Mouse (Mus musculus): ENCODE data around the gene Imp4. TPM values are rescaled to one million over a fixed set of nuclear protein-coding genes. Genes with fewer than 3 reads are reported as not detected.

The Imp4 gene
- 11.7 and 61.2 TPM in 2 replicates for polyA plus RNA-seq (2012; ENCODE audit: insufficient read depth, low replicate concordance)

DNA sequence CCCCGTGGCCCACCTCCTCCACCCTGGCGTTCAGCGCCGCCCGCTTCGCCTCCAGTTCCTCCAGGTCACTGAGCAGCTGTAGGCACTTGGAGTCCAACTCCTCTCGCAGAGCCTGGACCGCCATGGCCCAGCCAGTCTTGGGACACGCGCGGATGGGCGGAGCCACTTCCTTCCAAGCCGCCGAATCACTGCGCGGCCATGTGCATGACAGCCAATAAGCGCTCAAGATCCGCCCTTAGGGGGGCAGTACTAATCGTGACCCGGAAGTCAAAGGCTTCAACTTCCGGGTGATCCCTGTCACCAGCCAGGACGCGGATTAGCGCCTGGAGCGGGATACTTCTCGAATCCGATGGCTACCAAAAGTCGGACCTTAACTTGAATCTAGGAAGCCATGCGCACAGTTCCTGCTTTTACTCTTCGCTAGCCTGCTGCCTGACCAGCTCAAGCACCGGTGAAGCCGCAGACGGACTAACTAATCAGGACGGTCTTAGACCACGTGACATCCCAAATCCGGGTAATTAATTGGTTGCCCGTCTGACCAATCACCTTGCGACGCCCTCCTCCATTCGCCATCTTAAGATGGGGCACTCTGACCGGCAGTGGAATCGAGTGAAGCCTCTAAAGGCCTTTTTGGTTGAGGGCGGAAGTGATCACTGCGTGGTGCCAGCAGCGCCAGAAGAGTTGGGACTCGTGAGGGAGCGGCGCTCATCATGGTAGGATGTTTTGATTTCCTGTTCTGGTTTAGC, at the start of gene Imp4, which contains the start of gene Ccdc115:
TSS of gene Imp4 (plus strand) at position 637 of the 746 bp plus-strand sequence.
TSS of gene Ccdc115 (minus strand) at position 458 of the 746 bp plus-strand sequence.
- Histone ChIP-seq H3K4me1 (peaks cover 42% of the 10 kb centered on the region), H3K9me3 (no peaks in the 10 kb centered on the region), H3K4me3 (replicated peaks) (peak within 1 kb of the TSS; percentile 99), H3K36me3 (replicated peaks; ENCODE audit: low read length) (peaks cover 36% of the 10 kb centered on the region), H3K27me3 (replicated peaks) (no peaks in the 10 kb centered on the region)
- TF ChIP-seq GATA1 (IDR thresholded peaks at IDR 0.05; ENCODE audit: borderline replicate concordance, low read length) (no peak), FLI1 (IDR thresholded peaks at IDR 0.05; ENCODE audit: low read length) (no peak)

DNA sequence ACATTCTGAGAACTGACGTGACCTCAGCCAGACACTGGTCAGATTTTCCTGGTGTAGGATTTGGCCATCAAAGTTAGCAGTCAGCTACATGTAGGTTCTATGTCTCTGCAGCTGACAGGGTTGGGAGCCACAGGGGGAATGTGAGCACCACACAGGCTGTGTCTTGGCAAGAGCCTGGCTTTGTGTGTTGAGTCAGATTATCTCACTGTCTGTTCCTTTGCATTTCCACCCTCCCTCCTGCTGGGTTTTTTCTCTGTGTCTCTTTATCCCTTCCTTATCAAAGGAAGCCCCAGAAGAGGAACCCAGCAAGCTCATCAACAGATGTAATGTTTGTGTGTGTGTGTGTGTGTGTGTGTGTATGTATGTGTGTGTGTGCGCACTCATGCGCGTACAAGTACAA, 43.3 kb upstream of the Imp4 start:
- Histone ChIP-seq H3K9me3 (peaks cover 7% of the 10 kb centered on the region; the same call in 1 of the 2 replicates), H3K4me3 (replicated peaks) (no peak overlapping the region), H3K27me3 (replicated peaks) (peaks cover 2% of the 10 kb centered on the region), H3K36me3 (replicated peaks; ENCODE audit: low read length) (no peaks in the 10 kb centered on the region), H3K4me1 (no peaks in the 10 kb centered on the region)
- TF ChIP-seq FLI1 (IDR thresholded peaks at IDR 0.05; ENCODE audit: low read length) (no peak), GATA1 (IDR thresholded peaks at IDR 0.05; ENCODE audit: borderline replicate concordance, low read length) (no peak)

DNA sequence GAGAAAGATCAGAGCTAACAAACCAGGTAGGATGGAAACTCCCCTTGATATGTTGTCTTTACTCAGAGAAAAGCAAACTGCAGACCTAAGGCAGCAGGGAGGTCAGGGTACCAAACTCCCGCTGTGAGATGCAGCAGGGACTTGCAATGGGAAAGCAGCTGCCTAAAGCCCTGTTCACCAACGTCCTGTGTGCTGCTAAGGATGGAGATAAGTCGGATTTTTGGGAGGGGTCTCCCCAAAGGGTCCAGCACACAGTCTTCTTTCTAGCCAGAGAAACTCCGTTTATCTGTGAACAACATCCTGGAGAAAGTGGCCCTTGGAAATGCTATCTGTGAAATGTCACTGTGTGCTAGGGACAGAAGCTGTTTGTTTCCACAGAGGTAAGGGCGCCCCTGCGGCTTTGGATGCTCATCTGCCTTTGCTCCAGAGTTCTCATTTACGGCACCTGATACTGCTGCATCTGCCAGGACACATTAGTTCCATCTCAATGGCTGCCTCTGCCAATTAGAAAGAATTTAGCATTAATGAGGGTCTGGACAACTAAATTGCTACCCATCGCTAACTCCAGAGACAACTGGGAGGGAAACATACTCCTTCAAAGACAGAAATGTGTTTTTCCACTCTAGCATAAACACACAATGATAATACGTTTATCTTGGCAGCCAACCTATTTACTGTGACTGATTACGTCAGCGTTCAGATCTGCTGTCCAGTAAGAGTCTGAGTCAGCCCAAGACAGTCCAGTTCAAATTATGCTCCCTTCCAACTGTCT, 40.3 kb upstream of the Imp4 start:
- TF ChIP-seq GATA1 (IDR thresholded peaks at IDR 0.05; ENCODE audit: borderline replicate concordance, low read length) (no peak), FLI1 (IDR thresholded peaks at IDR 0.05; ENCODE audit: low read length) (no peak)
- Histone ChIP-seq H3K27me3 (replicated peaks) (peaks cover 2% of the 10 kb centered on the region), H3K4me3 (replicated peaks) (no peak overlapping the region), H3K4me1 (no peaks in the 10 kb centered on the region), H3K9me3 (peaks cover 7% of the 10 kb centered on the region; the same call in 1 of the 2 replicates), H3K36me3 (replicated peaks; ENCODE audit: low read length) (no peaks in the 10 kb centered on the region)

DNA sequence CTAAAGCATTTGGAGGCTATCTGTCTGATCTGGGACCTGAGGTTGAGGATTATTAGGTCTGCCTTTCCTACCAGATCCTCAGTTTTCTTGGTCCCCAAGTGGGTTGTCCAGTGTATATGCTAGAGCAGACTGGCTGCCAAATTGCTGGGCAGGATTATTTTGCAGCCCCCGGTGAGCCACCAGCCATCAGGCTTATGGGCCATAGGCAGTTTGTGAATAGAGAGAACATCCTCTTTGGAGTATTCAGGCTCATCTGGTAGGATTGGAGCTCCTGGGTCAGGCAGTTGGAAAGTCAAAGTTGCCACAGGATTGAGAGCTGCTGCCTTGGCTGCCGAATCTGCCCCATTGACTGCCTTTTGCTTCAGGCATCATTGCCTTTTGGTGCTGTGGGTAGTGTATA, 11.2 kb upstream of the Imp4 start:
- Histone ChIP-seq H3K27me3 (replicated peaks) (peaks cover 13% of the 10 kb centered on the region), H3K36me3 (replicated peaks; ENCODE audit: low read length) (peaks cover 7% of the 10 kb centered on the region), H3K9me3 (peaks cover 48% of the 10 kb centered on the region), H3K4me1 (no peaks in the 10 kb centered on the region), H3K4me3 (replicated peaks) (no peak overlapping the region)
- TF ChIP-seq FLI1 (IDR thresholded peaks at IDR 0.05; ENCODE audit: low read length) (no peak), GATA1 (IDR thresholded peaks at IDR 0.05; ENCODE audit: borderline replicate concordance, low read length) (no peak)

DNA sequence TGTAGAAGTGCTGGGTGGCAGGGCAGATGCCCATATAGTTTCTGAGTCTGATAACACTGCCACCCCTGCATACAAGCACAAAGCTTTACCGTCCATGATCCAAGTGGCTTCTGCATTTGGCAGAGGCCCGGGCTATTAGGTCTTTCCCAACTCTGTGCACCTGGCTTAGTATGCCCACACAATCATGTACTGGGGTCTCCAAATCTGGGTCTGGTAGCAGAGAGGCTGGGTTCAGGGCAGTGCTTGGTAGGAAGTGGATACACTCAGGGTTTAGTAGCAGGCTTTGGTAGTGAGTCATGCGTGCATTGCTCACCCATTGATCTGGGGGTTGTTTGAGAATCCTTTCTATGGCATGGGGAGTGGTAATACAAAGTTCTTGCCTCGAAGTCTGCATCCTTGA, 10.4 kb upstream of the Imp4 start:
- peaks cover 7% of the 10 kb centered on the region for H3K4me1 ChIP-seq
- H3K4me3 ChIP-seq (replicated peaks), result no peak overlapping the region
- TF ChIP-seq FLI1 (IDR thresholded peaks at IDR 0.05; ENCODE audit: low read length), result no peak
- H3K27me3 ChIP-seq (replicated peaks), result peaks cover 13% of the 10 kb centered on the region
- H3K36me3 ChIP-seq (replicated peaks; ENCODE audit: low read length), result peaks cover 7% of the 10 kb centered on the region
- H3K9me3 ChIP-seq, result peaks cover 48% of the 10 kb centered on the region

DNA sequence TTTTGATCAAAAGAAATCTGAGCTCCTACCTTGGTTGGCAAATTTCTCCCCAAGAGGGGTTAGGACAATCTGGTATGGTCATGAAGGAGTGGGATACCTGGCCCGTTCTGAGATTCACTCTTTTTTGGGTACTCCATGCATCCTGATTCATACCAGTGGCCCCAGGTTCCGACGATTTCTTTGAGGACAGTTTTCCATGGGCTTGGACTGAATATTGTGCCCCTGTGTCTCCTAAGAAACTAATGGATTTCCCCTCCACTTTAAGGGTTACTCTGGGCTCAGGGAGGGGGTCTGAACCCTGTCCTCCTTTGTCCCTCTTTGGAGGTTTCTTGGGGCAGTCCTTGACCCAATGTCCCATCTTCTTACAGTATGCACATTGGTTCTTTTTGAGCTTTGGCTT, 8.7 kb upstream of the Imp4 start:
- TF ChIP-seq GATA1 (IDR thresholded peaks at IDR 0.05; ENCODE audit: borderline replicate concordance, low read length) (no peak), FLI1 (IDR thresholded peaks at IDR 0.05; ENCODE audit: low read length) (no peak)
- peaks cover 48% of the 10 kb centered on the region for H3K9me3 ChIP-seq

DNA sequence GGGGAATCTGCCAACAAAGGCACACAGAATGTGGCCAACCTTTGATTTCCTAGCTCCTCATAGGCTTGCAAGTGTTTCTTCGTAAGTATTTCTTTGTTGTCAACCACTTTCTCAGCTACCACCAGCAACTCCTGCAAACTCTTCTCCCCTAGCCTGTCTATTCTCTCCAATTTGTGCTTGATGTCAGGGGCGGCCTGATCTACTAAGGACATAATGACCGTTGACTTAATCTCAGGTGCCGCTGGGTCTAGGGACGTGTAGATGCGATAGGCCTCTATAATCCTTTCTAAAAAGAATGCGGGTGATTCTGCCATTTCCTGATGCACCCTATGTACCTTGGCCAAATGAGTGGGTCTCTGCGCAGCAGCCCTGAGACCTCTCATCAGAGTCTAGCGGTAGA, 8.2 kb upstream of the Imp4 start:
- Histone ChIP-seq H3K4me1 (peaks cover 13% of the 10 kb centered on the region), H3K36me3 (replicated peaks; ENCODE audit: low read length) (peaks cover 7% of the 10 kb centered on the region), H3K4me3 (replicated peaks) (no peak overlapping the region), H3K9me3 (peaks cover 48% of the 10 kb centered on the region), H3K27me3 (replicated peaks) (peaks cover 12% of the 10 kb centered on the region)
- TF ChIP-seq FLI1 (IDR thresholded peaks at IDR 0.05; ENCODE audit: low read length) (no peak), GATA1 (IDR thresholded peaks at IDR 0.05; ENCODE audit: borderline replicate concordance, low read length) (no peak)

More for the DNA sequence above, 8.7 kb upstream of the Imp4 start:
- Histone ChIP-seq H3K4me3 (replicated peaks) (no peak overlapping the region), H3K36me3 (replicated peaks; ENCODE audit: low read length) (peaks cover 7% of the 10 kb centered on the region), H3K4me1 (peaks cover 13% of the 10 kb centered on the region), H3K27me3 (replicated peaks) (peaks cover 13% of the 10 kb centered on the region)

DNA sequence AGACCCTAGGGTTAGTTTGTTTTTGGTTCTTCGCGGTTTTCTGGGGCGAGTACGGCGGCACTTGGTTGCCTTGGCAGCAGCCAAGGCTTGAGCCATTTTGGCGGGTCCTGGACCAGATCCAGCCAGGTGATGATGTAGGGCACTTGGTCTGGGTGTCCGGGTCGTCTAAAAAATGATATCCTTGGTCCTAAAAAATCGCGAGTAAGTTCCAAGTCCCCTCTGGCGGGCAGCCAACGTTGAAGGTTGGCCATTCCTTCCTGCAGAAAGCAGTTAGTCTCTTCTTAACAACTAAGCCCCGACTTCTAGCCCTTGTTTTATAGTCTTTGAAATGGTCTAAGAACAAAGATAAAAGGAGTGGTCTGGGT, 7.3 kb upstream of the Imp4 start:
- no peak overlapping the region for H3K4me3 ChIP-seq (replicated peaks)
- peaks cover 44% of the 10 kb centered on the region for H3K9me3 ChIP-seq
- H3K27me3 ChIP-seq (replicated peaks), result peaks cover 9% of the 10 kb centered on the region
- peaks cover 15% of the 10 kb centered on the region for H3K4me1 ChIP-seq
- TF ChIP-seq GATA1 (IDR thresholded peaks at IDR 0.05; ENCODE audit: borderline replicate concordance, low read length) (no peak), FLI1 (IDR thresholded peaks at IDR 0.05; ENCODE audit: low read length) (no peak)
- peaks cover 8% of the 10 kb centered on the region for H3K36me3 ChIP-seq (replicated peaks; ENCODE audit: low read length)

DNA sequence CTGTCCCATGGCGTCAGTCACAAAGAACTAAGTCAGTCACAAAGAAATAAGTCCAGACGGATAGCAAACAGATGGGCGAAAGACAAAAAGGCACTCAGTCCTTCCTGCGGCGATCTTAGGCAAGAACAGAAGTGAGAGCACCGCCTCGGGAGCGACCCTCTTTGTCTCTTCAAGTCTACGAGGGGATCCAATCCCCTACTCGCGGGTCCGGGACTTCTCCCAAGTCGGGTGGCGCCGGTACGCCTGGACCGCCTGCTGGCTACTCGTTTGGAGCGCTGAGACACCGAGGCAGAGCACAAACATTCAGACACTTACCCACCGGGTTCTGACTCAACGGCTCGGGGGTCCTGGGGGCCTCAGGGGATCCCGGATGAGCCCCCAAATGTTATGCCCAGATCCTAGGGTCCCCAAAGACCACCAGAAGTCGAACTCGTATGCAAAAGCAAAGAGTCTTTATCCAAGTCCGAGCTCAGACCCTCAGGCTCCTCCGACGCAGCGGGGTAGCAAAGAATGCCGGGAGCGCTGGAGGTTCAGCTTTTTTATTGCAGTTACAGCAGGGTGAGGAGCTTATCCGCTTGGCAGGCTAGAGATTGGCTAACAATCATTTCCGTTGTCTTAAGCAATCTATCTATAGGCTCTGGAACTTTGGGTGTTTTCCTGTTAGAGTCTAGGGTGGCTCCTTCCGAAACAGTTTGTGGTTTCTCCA, 6.7 kb upstream of the Imp4 start:
- Histone ChIP-seq H3K4me3 (replicated peaks) (no peak overlapping the region), H3K4me1 (peaks cover 19% of the 10 kb centered on the region), H3K36me3 (replicated peaks; ENCODE audit: low read length) (peaks cover 13% of the 10 kb centered on the region), H3K9me3 (peaks cover 41% of the 10 kb centered on the region), H3K27me3 (replicated peaks) (peaks cover 9% of the 10 kb centered on the region)
- TF ChIP-seq FLI1 (IDR thresholded peaks at IDR 0.05; ENCODE audit: low read length), result no peak
- TF ChIP-seq GATA1 (IDR thresholded peaks at IDR 0.05; ENCODE audit: borderline replicate concordance, low read length), result no peak
